Mouse (Mus musculus) stomach, postnatal 0 days (tissue): ENCODE data around the gene Tsen2. TPM values are rescaled to one million over a fixed set of nuclear protein-coding genes. Genes with fewer than 3 reads are reported as not detected.

Source experiments
- ATAC-seq: fragments of 200-750 bp; cut with Nextera tagmentation; 2 replicates; pipeline ENCODE4 v1.8.0; 2017; ENCODE audit not compliant: low FRiP score, low TSS enrichment
- DNase-seq: peaks from one replicate; pipeline ENCODE4 v3.0.0-alpha.2; 2016; ENCODE audit warnings: low spot score
- H3K27ac ChIP-seq: fragments of 300-500 bp; sonication (generic); replicated peaks from 2 replicates; pipeline ENCODE4 v1.5.1; 2014; ENCODE audit warnings: mild to moderate bottlenecking, control low read depth
- H3K27me3 ChIP-seq: fragments of 300-500 bp; sonication (generic); 2 replicates; pipeline ENCODE4 v1.6.1; 2014; ENCODE audit warnings: low read length; ENCODE audit not compliant: control insufficient read depth, insufficient read depth
- H3K36me3 ChIP-seq: fragments of 300-500 bp; sonication (generic); 2 replicates; pipeline ENCODE4 v1.6.1; 2014; ENCODE audit warnings: low read length, mixed read lengths; ENCODE audit not compliant: control insufficient read depth, insufficient read depth
- H3K4me1 ChIP-seq: fragments of 300-500 bp; sonication (generic); replicated peaks from 2 replicates; pipeline ENCODE4 v1.6.1; 2014; ENCODE audit warnings: antibody characterized with exemption; ENCODE audit not compliant: control insufficient read depth, insufficient read depth
- H3K4me2 ChIP-seq: fragments of 300-500 bp; sonication (generic); replicated peaks from 2 replicates; pipeline ENCODE4 v1.6.1; 2014; ENCODE audit warnings: low read depth, mild to moderate bottlenecking, control low read depth, moderate library complexity
- H3K4me3 ChIP-seq: fragments of 300-500 bp; sonication (generic); 2 replicates; pipeline ENCODE4 v1.5.1; 2014; ENCODE audit warnings: low read depth, low read length, control low read depth
- H3K9ac ChIP-seq: fragments of 300-500 bp; sonication (generic); 2 replicates; pipeline ENCODE4 v1.6.1; 2014; ENCODE audit warnings: mild to moderate bottlenecking, low read length, control low read depth, mixed read lengths
- H3K9me3 ChIP-seq: fragments of 300-500 bp; sonication (generic); 2 replicates; pipeline ENCODE4 v1.6.1; 2016; ENCODE audit warnings: low read length; ENCODE audit not compliant: control insufficient read depth
- CTCF ChIP-seq: IDR thresholded peaks from 2 replicates; pipeline ENCODE4 v1.5.1; 2016; ENCODE audit warnings: antibody characterized with exemption, low read depth, mild to moderate bottlenecking, moderate library complexity
- EP300 ChIP-seq: optimal IDR thresholded peaks from 2 replicates; pipeline ENCODE3; 2016; ENCODE audit warnings: antibody characterized with exemption
- WGBS: fragments of 180-500 bp; shearing (Covaris S2); extraction: QIAGEN DNeasy Blood & Tissue Kit; methylation state at CpG from one replicate; pipeline ENCODE4 v1.1.7; 2014; 5-methylcytosine and 5-hydroxymethylcytosine counted together
- polyA plus RNA-seq: library from polyadenylated mRNA; unstranded; fragments of >200 nt; fragmentation: Nextera tagmentation; extraction: Ambion mirVana; gene quantifications from 2 replicates; pipeline ENCODE4 v1.2.1, GENCODE M21; 2015

Tsen2 gene
- polyA plus RNA-seq, 1 experiment from 2014 or later = 11.1 TPM

GRCm38 (mm10) chr6:115542341-115542740 is 2.1 kb upstream of the Tsen2 start:
- Histone ChIP-seq H3K4me2 (no peak overlapping the region), H3K27me3 (no peaks in the 10 kb centered on the region), H3K9ac (no peak overlapping the region), H3K27ac (no peak overlapping the region), H3K4me1 (no peaks in the 10 kb centered on the region), H3K4me3 (no peak overlapping the region), H3K36me3 (no peaks in the 10 kb centered on the region), H3K9me3 (no peaks in the 10 kb centered on the region)
- no peak for ATAC-seq
- 38% methylated on average over 3 of the region's 3 CpGs for WGBS
- TF ChIP-seq CTCF (no peak), EP300 (no peak)
- DNase-seq = no peak

GRCm38 (mm10) chr6:115546276-115546675 is 1.8 kb downstream of the Tsen2 start:
- Histone ChIP-seq H3K4me3 (no peak overlapping the region), H3K9me3 (no peaks in the 10 kb centered on the region), H3K27me3 (no peaks in the 10 kb centered on the region), H3K27ac (no peak overlapping the region), H3K4me1 (no peaks in the 10 kb centered on the region), H3K4me2 (no peak overlapping the region), H3K9ac (no peak overlapping the region), H3K36me3 (no peaks in the 10 kb centered on the region)
- WGBS = 81% methylated on average over 5 of the region's 5 CpGs
- TF ChIP-seq EP300 = no peak
- TF ChIP-seq CTCF = peak; percentile 81
- DNase-seq = peak; percentile 66
- no peak for ATAC-seq

DNA sequence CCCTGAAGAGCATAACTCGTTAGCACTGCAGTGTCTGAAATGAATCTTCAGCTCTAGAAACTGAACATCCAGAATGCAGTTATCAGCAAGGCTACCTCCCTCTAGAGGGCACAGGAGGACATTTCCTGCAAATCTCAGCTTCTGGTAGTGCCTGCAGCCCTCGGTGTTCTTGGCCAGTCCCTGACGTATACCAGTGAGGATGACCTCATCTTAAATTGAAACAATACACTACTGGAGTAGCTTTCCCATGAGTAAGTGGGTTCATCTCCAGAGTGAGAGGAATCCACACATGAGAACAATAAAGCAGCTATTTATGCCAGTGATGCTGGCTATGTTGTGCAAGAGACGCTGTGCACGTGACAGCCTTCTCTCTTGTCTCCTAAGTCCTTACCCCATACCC is 11.0 kb downstream of the Tsen2 start:
- Histone ChIP-seq H3K4me2 (no peak overlapping the region), H3K9me3 (no peaks in the 10 kb centered on the region), H3K4me3 (no peak overlapping the region), H3K9ac (no peak overlapping the region), H3K27ac (no peak overlapping the region), H3K36me3 (no peaks in the 10 kb centered on the region), H3K27me3 (no peaks in the 10 kb centered on the region), H3K4me1 (no peaks in the 10 kb centered on the region)
- 68% methylated on average over 5 of the region's 5 CpGs for WGBS
- 0 out of 2 replicates have a peak, but pooled peaks have one; percentile 24 for ATAC-seq
- DNase-seq = no peak
- peak; percentile 55 for TF ChIP-seq CTCF
- no peak for TF ChIP-seq EP300

GRCm38 (mm10) chr6:115558176-115558575 is 13.7 kb downstream of the Tsen2 start:
- DNase-seq = no peak
- Histone ChIP-seq H3K27ac (no peak overlapping the region), H3K4me3 (no peak overlapping the region), H3K4me1 (no peaks in the 10 kb centered on the region), H3K4me2 (no peak overlapping the region), H3K9ac (no peak overlapping the region), H3K36me3 (no peaks in the 10 kb centered on the region; the same call in 1 of the 2 replicates), H3K27me3 (no peaks in the 10 kb centered on the region), H3K9me3 (no peaks in the 10 kb centered on the region)
- ATAC-seq = no peak
- TF ChIP-seq CTCF (no peak), EP300 (no peak)
- 96% methylated on average over 2 of the region's 2 CpGs for WGBS

- no peaks in the 10 kb centered on the region for H3K4me1 ChIP-seq
- ATAC-seq (peak; percentile 40; the same call in 1 of the 2 replicates), DNase-seq (no peak)
- no peak overlapping the region for H3K27ac ChIP-seq
- no peaks in the 10 kb centered on the region; the same call in 1 of the 2 replicates for H3K36me3 ChIP-seq
- no peaks in the 10 kb centered on the region for H3K9me3 ChIP-seq
- WGBS = 56% methylated on average over 21 of the region's 21 CpGs
- H3K4me2 ChIP-seq = no peak overlapping the region
- no peak overlapping the region for H3K9ac ChIP-seq
- H3K4me3 ChIP-seq = no peak overlapping the region
- no peaks in the 10 kb centered on the region for H3K27me3 ChIP-seq
- TF ChIP-seq EP300 = no peak
- no peak for TF ChIP-seq CTCF
These were observed 15.5 kb downstream of the Tsen2 start for GRCm38 (mm10) chr6:115559651-115560632.

DNA sequence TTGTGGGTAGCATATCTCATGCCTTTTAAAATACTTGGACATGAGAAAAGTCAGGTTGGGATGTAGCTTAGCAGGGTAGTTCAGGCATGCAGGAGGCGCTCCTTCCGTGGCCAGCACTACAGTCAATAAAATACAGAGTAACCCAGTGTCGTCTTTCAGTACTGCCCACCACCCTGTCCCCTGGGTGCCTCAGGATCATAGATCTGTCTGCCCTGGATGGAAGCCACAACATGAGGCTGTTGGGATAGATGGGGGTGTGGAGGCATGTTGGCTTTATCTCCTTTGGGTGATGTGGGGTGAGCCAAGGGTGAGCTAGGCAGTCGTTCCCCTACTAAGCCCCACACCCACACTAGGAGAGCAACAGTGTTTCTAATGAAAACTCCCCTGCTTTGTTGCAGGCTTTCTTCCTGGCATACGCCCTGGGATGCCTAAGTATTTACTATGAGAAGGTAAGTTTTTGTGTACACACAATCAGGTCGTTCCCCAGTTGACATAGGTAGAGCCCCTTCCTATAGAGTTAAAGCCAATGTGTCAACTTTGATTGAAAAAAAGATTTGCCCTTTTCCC is 21.1 kb downstream of the Tsen2 start:
- DNase-seq (no peak), ATAC-seq (no peak)
- H3K27me3 ChIP-seq = no peaks in the 10 kb centered on the region
- TF ChIP-seq EP300 (no peak), CTCF (no peak)
- H3K4me2 ChIP-seq = no peak overlapping the region
- no peak overlapping the region for H3K9ac ChIP-seq
- no peak overlapping the region for H3K27ac ChIP-seq
- no peak overlapping the region for H3K4me3 ChIP-seq
- H3K36me3 ChIP-seq = peaks cover 17% of the 10 kb centered on the region
- WGBS = 73% methylated on average over 6 of the region's 6 CpGs
- no peaks in the 10 kb centered on the region for H3K4me1 ChIP-seq
- H3K9me3 ChIP-seq = no peaks in the 10 kb centered on the region
